Mouse (Mus musculus) heart, postnatal 36 days (tissue): ENCODE results near the gene Cyp2j8. TPM values are rescaled to one million over a fixed set of nuclear protein-coding genes. Genes with fewer than 3 reads are reported as not detected.
A peak's percentile ranks its signal among the peaks of the same experiment; 100 is the strongest.
"Not testable (repeated sequence)": the region's sequence is repeated elsewhere in the genome, so short reads cannot be mapped to it uniquely, and the experiment has no call there.

ENCODE experiments used
- DNase-seq, 2 experiments: peaks; one replicate each; pipeline ENCODE4 v3.0.0; 2021 to 2022
- intact Hi-C: fragments of 180-260 bp; cut with DNase I; formaldehyde crosslinking; loops from one replicate; pipeline ENCODE4 v1.15.1; 2025
- total RNA-seq, 2 experiments: library from RNA; stranded (reverse); gene quantifications; 2 replicates each; pipeline ENCODE4 v1.2.3; 2021

Cyp2j8 gene
- total RNA-seq = not detected

DNA sequence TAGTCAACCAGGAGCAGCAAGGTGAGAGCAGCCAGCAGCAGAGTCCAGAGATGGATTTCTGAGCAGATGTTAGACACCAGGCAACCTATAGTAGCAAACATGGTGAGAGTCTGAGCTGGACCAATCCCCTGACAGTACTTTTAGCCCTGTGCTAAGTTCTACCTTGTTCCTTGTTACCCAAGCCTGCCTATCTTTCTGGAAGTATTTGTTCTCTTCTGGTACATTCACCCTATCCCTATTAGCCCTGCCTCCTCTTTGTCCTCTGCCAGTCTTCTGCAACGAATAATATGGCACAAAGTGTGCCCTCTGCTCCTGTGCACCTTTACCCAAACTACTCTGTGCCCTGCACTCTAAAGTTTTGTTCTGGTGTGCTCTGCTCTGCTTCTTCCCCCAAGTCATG lies at the start of gene Cyp2j8:
Gene Cyp2j8, minus strand, starts transcription at position 101 of the 400 bp plus-strand sequence.
- intact Hi-C loops = no loop called here

DNA sequence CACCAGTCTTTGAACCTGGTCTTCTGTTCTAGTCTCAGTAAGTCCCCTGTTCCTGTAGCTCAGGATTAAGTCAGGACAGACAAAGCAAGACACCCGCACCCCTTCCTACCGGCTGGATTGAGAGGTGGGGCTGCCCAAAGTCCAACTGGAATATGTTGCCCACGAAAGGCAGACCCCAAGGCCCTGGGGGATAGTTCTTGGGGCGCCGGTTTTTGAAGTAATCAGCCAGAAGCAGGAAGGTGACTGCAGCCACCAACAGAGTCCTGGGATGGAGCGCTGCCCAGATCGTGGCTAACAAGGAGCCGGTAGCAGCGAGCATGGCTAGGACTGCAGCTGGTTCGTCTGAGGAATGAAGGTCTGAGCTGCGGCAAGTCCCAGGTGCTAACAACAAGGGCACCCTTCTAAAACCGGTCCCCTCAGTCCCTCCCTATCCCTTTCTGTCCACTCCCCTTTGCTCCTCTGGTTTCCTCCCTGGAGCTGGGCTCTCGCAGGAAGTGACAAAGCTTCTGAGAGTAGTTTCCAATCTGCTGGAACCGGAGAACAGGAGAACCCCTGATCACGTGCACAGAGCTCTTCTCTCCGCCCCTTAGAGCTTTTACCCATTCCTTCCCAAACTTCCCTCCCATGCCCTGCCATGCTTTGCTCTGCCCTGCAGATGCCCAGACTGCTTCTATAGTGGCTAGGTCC lies 46.1 kb upstream of the Cyp2j8 start, which contains the start of gene Cyp2j6:
Gene Cyp2j6, minus strand, starts transcription at position 529 of the 687 bp plus-strand sequence.
- intact Hi-C loops = loop anchor here (5.0 kb wide), 1 partner anchor 39 kb away; the partner anchor contains the start of gene Cyp2j9
- peak; percentile 38 to 51 for DNase-seq

More for the DNA sequence above, at the start of gene Cyp2j8:
- DNase-seq = no peak

DNA sequence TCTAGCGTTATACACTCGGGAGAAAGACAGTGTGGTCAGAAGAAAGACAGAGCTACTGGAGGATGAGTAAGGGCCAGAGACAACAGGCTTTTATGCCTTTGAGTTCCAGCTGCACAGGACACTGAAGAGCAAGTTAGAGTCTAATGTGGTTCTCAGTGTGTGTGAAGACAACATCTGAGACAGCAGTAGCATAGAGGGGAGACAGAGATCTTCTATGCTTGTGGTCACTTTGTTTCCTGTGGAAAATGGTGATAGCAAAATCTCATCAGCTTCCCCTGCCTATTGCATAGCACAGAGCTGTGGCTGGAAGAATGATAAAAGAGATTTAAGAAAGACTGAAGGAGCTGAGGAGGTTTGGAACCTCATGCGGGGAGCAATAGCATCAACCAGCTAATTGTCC lies 44.4 kb upstream of the Cyp2j8 start:
- DNase-seq = no peak
- intact Hi-C loops = loop anchor here (5.0 kb wide), 1 partner anchor 41 kb away; the partner anchor contains the start of gene Cyp2j9

DNA sequence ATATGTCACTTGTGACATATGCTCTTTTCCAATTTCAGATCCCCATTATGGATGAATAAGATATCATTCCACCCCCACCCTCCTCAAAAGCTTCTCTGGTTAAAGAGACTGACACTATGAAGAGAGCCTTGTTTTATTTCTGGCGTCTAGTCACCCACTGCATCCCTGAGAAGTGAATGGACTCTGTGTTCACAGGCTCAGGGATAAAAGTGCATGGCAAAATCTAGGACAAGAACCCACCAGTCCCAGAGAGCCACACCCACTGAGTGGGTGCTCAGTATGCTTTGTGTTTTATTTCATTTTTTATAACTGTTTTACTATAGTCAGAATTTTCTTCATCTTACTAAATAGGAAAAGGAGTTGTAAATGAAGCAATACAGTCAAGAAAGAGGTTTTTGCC lies 38.8 kb upstream of the Cyp2j8 start:
- intact Hi-C loops = no loop called here
- no peak for DNase-seq

DNA sequence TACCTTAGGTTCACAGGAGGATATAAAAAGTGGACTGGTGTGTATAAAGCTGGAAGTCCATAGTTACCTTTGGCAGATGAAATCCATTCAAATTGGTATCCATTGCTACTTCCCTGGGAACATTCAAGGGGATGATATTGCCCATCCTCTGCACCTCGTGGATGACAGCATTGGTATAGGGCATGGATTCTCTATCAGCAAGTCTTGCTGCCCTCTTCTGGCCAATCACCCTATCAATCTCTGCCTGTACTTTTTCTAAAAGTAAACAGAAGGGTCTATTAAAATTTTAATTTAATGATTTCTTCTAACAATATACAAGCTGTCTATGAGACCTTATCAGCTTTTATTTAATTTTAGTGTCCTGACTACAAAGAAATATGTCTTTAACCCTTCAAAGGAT lies 18.6 kb upstream of the Cyp2j8 start:
- peak in 1 of 2 experiments; percentile 2 for DNase-seq
- intact Hi-C loops = loop anchor here (2.0 kb wide), 1 partner anchor 251 kb away; no protein-coding TSS in a partner anchor

DNA sequence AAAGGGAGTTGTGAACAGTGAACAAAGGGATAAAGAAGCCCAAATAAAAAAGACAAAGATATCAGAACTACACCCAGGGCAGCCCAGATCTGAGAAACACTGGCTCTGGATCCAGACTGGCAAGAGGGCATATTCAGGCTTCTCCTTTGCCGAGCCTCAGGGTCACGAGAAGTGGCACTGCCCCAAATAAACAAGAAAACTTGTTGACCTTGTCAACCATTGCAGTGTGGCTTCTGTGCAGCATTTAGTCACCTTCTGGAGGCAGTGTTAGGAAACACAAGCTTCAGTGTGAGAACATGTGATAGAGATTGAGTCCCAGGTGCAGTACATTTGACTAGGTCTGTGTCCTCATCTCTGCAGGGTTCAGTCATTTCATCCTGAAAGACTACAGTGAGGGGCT lies 15.1 kb upstream of the Cyp2j8 start:
- peak in 1 of 2 experiments; percentile 7 for DNase-seq
- intact Hi-C loops = no loop called here

DNA sequence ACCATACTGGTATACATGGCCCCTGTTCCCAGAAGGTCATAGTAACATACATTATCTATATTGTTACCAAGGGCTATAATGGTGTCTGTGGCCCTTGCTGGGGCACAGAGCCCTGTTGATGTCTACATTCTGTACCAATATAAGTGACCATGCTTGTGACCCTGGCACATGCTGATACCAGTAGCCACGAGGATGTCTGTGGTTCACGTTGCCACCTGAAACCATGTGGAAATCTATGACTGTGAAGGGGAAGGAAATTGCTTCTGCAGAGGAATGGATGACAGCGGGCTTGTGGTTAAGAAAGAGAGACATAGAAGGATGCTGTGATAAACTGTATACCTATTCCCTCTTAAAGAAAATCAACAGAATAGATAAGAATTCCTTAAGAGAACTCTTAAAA lies 2.9 kb upstream of the Cyp2j8 start:
- DNase-seq = no peak

DNA sequence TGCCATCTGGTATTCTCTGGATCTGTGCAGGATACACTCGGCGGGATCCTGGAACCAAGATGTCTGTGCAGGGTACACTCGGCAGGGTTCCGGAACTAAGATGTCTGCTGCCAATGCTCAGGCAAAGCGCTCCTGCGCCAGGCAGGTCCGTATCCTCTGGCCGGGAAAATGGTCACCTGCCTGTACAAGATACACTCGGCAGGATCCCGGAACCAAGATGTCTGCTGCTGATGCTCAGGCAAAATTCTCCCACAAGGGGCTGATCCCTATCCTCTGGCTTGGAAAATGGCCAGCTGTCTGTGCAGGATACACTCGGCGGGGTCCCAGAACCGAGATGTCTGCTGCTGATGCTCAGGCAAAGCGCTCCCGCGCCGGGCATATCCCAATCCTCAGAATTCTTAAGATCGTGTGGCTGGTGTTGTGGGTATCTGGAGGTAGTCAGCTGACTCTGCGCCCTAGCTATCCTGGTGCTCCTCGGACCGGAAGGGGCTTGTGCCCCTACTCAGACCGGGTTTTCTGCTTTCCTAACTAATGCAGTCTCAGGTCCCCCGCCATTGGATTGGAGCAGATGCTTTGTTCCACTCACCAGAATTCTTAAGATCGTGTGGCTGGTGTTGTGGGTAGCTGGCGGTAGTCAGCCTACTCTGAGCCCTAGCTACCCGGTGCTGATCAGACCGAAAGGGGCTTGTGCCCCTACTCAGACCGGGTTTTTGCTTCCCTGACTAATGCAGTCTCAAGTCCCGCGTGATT lies 43.7 kb downstream of the Cyp2j8 start:
- DNase-seq, intact Hi-C loops: not testable (repeated sequence)

More for the DNA sequence above, 2.9 kb upstream of the Cyp2j8 start:
- intact Hi-C loops = no loop called here

Other genes starting within 250 kb of the Cyp2j8 start
- gene Cyp2j11, start 158.7 kb downstream of the Cyp2j8 start, total RNA-seq = not detected
- gene Cyp2j6, start 46.3 kb upstream of the Cyp2j8 start, total RNA-seq = 1 to 10 TPM; 3.0 to 3.9 TPM
- gene Cyp2j9, start 84.2 kb upstream of the Cyp2j8 start, total RNA-seq = 1 to 10 TPM; 1.1 to 2.0 TPM
- not detected for gene Cyp2j5, start 156.8 kb upstream of the Cyp2j8 start, total RNA-seq